Mouse (Mus musculus) stomach, embryonic 14.5 days (tissue): ENCODE data around the gene Srsf2. TPM values are rescaled to one million over a fixed set of nuclear protein-coding genes. Genes with fewer than 3 reads are reported as not detected.
"Not testable (repeated sequence)": the region's sequence is repeated elsewhere in the genome, so short reads cannot be mapped to it uniquely, and the experiment has no call there.

Experiments
- ATAC-seq: fragments of 200-750 bp; cut with Nextera tagmentation; 2 replicates; pipeline ENCODE4 v1.8.0; 2017; ENCODE audit warnings: low read depth, moderate TSS enrichment; ENCODE audit not compliant: insufficient number of reproducible peaks, insufficient read depth, low FRiP score
- H3K27ac ChIP-seq: fragments of 300-500 bp; sonication (generic); 2 replicates; pipeline ENCODE4 v1.5.1; 2014; ENCODE audit warnings: mild to moderate bottlenecking, low read length, moderate library complexity, mixed read lengths
- H3K27me3 ChIP-seq: fragments of 300-500 bp; sonication (generic); 2 replicates; pipeline ENCODE4 v1.6.1; 2014; ENCODE audit warnings: low read length, control low read depth, mixed read lengths; ENCODE audit not compliant: control insufficient read depth, insufficient read depth
- H3K36me3 ChIP-seq: fragments of 300-500 bp; sonication (generic); 2 replicates; pipeline ENCODE4 v1.6.1; 2014; ENCODE audit warnings: mild to moderate bottlenecking, control low read depth, low read length, moderate library complexity, mixed read lengths; ENCODE audit not compliant: control insufficient read depth, insufficient read depth
- H3K4me1 ChIP-seq: fragments of 300-500 bp; sonication (generic); 2 replicates; pipeline ENCODE4 v1.6.1; 2014; ENCODE audit warnings: low read length, control low read depth, mixed read lengths; ENCODE audit not compliant: control insufficient read depth, insufficient read depth
- H3K4me2 ChIP-seq: fragments of 300-500 bp; sonication (generic); replicated peaks from 2 replicates; pipeline ENCODE4 v1.6.1; 2014; ENCODE audit warnings: low read depth, low read length, control low read depth
- H3K4me3 ChIP-seq: fragments of 300-500 bp; sonication (generic); 2 replicates; pipeline ENCODE4 v1.5.1; 2014; ENCODE audit warnings: low read depth, low read length, control low read depth
- H3K9ac ChIP-seq: fragments of 300-500 bp; sonication (generic); replicated peaks from 2 replicates; pipeline ENCODE4 v1.6.1; 2014; ENCODE audit warnings: low read depth, mild to moderate bottlenecking, control low read depth, low read length, moderate library complexity, mixed read lengths
- H3K9me3 ChIP-seq: fragments of 300-500 bp; sonication (generic); 2 replicates; pipeline ENCODE4 v1.6.1; 2016; ENCODE audit warnings: low read depth, low read length, control low read depth; ENCODE audit not compliant: control insufficient read depth
- WGBS: fragments of 180-500 bp; shearing (Covaris S2); extraction: QIAGEN DNeasy Blood & Tissue Kit; methylation state at CpG from one replicate; pipeline ENCODE4 v1.1.7; 2014; 5-methylcytosine and 5-hydroxymethylcytosine counted together
- polyA plus RNA-seq: library from polyadenylated mRNA; unstranded; fragments of >200 nt; fragmentation: Nextera tagmentation; extraction: Ambion mirVana; gene quantifications from 2 replicates; pipeline ENCODE4 v1.2.1, GENCODE M21; 2014

The Srsf2 gene
- polyA plus RNA-seq, 1 experiment from 2014 or later = 821 TPM

GRCm38 (mm10) chr11:116827534-116828165 lies 25.2 kb downstream of the Srsf2 start, which contains the start of gene Mxra7:
Mxra7 (minus strand) TSS chr11:116828046.
- Histone ChIP-seq H3K9me3 (no peaks in the 10 kb centered on the region), H3K27me3 (no peaks in the 10 kb centered on the region), H3K4me1 (peaks cover 13% of the 10 kb centered on the region), H3K36me3 (no peaks in the 10 kb centered on the region), H3K9ac (peak within 1 kb of the TSS; percentile 78), H3K27ac (peak within 1 kb of the TSS; percentile 59), H3K4me2 (peak within 1 kb of the TSS; percentile 87), H3K4me3 (peak within 1 kb of the TSS; percentile 68)
- peak; percentile 71; the same call in 1 of the 2 replicates for ATAC-seq
- under 1% methylated on average over 71 of the region's 71 CpGs for WGBS

GRCm38 (mm10) chr11:116826550-116827504 lies 26.1 kb downstream of the Srsf2 start:
- WGBS = 34% methylated on average over 17 of the region's 17 CpGs
- Histone ChIP-seq H3K27ac (peak overlapping the region; percentile 59; the same call in 1 of the 2 replicates), H3K9me3 (no peaks in the 10 kb centered on the region), H3K4me2 (peak overlapping the region; percentile 87), H3K4me3 (peak overlapping the region; percentile 68), H3K9ac (peak overlapping the region; percentile 78; the same call in 1 of the 2 replicates), H3K4me1 (peaks cover 20% of the 10 kb centered on the region), H3K27me3 (no peaks in the 10 kb centered on the region), H3K36me3 (no peaks in the 10 kb centered on the region)
- ATAC-seq = no peak

GRCm38 (mm10) chr11:116825230-116825629 lies 27.7 kb downstream of the Srsf2 start:
- H3K36me3 ChIP-seq = no peaks in the 10 kb centered on the region
- H3K9ac ChIP-seq = no peak overlapping the region
- H3K9me3 ChIP-seq = no peaks in the 10 kb centered on the region
- no peaks in the 10 kb centered on the region for H3K27me3 ChIP-seq
- whole genome bisulfite sequencing = 76% methylated on average over 5 of the region's 5 CpGs
- no peak overlapping the region for H3K4me3 ChIP-seq
- no peak for ATAC-seq
- H3K4me2 ChIP-seq = no peak overlapping the region
- peaks cover 20% of the 10 kb centered on the region for H3K4me1 ChIP-seq
- peak overlapping the region; percentile 53; the same call in 1 of the 2 replicates for H3K27ac ChIP-seq

- 95% methylated on average over 10 of the region's 10 CpGs for WGBS
- H3K36me3 ChIP-seq, H3K4me2 ChIP-seq, H3K9me3 ChIP-seq, H3K9ac ChIP-seq, ATAC-seq, H3K4me3 ChIP-seq, H3K27me3 ChIP-seq, H3K27ac ChIP-seq: not testable (repeated sequence)
- peaks cover 17% of the 10 kb centered on the region for H3K4me1 ChIP-seq
Measured at GRCm38 (mm10) chr11:116823885-116824284, 29.0 kb downstream of the Srsf2 start.

GRCm38 (mm10) chr11:116823255-116823654 lies 29.6 kb downstream of the Srsf2 start:
- no peaks in the 10 kb centered on the region for H3K27me3 ChIP-seq
- H3K4me1 ChIP-seq = peaks cover 17% of the 10 kb centered on the region

GRCm38 (mm10) chr11:116822626-116823025 lies 30.3 kb downstream of the Srsf2 start:
- H3K9ac ChIP-seq = no peak overlapping the region
- H3K36me3 ChIP-seq = no peaks in the 10 kb centered on the region; the same call in 1 of the 2 replicates
- no peak overlapping the region for H3K4me2 ChIP-seq
- H3K27ac ChIP-seq = no peak overlapping the region
- no peak for ATAC-seq
- H3K4me1 ChIP-seq = peaks cover 17% of the 10 kb centered on the region
- H3K4me3 ChIP-seq = no peak overlapping the region
- 79% methylated on average over 10 of the region's 10 CpGs for WGBS
- no peaks in the 10 kb centered on the region for H3K27me3 ChIP-seq
- no peaks in the 10 kb centered on the region for H3K9me3 ChIP-seq

More at GRCm38 (mm10) chr11:116823255-116823654, 29.6 kb downstream of the Srsf2 start:
- no peak overlapping the region for H3K9ac ChIP-seq
- H3K27ac ChIP-seq = no peak overlapping the region
- H3K36me3 ChIP-seq = no peaks in the 10 kb centered on the region; the same call in 1 of the 2 replicates
- no peak overlapping the region for H3K4me2 ChIP-seq
- no peak for ATAC-seq
- 94% methylated on average over 2 of the region's 2 CpGs for WGBS
- no peaks in the 10 kb centered on the region for H3K9me3 ChIP-seq
- no peak overlapping the region for H3K4me3 ChIP-seq

- WGBS = 53% methylated on average over 10 of the region's 10 CpGs
Measured at GRCm38 (mm10) chr11:116822215-116822614, 30.7 kb downstream of the Srsf2 start.

More at GRCm38 (mm10) chr11:116822215-116822614, 30.7 kb downstream of the Srsf2 start:
- no peaks in the 10 kb centered on the region; the same call in 1 of the 2 replicates for H3K36me3 ChIP-seq
- no peak for ATAC-seq
- H3K27me3 ChIP-seq = no peaks in the 10 kb centered on the region
- H3K4me2 ChIP-seq = no peak overlapping the region
- H3K9ac ChIP-seq = no peak overlapping the region
- H3K4me3 ChIP-seq = no peak overlapping the region
- no peaks in the 10 kb centered on the region for H3K9me3 ChIP-seq
- H3K27ac ChIP-seq = no peak overlapping the region
- H3K4me1 ChIP-seq = peaks cover 15% of the 10 kb centered on the region
